25 mouse cellular contexts compared by ENCODE assay signal in the genomic region with DNA sequence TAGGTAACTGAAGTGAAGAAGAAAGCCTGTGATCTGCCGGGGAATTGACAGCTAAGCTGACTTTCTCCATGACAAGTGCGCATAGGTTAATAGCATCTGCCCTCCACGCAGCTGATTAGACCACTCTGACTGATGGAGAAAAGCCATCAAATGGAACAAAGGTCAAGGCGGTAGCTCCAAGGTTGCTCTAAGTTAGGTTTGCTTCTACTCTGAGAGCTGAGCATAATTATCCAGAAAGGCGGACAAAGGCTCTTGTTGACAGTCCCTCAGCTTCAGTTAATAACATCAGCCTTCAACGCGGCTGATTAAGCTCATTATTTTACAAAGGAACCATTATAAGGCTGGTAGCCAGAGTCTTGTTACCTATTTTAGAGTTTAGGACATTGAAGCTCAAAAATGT. TPM values are rescaled to one million over a fixed set of nuclear protein-coding genes. Genes with fewer than 3 reads are reported as not detected.
A peak's percentile ranks its signal among the peaks of the same experiment; 100 is the strongest.
DNase-seq lines count a peak whose midpoint lies in the region; ATAC-seq lines count a peak whose summit lies in the region.
"Had no signal": no experiment of that assay in that cellular context is flagged by ENCODE, and none has a peak within 500 bp of the region (broad histone marks: within the 10 kb centered on the region; RNA-seq: fewer than 3 reads in every experiment).

No protein-coding gene starts in this region.

- no peak overlapping the region for H3K9ac ChIP-seq in forebrain, embryonic 14.5 days (ENCODE audit: low read length)
- H3K9ac ChIP-seq in forebrain, embryonic 16.5 days (replicated peaks; ENCODE audit: low read depth, low read length) = no peak overlapping the region
- no peak overlapping the region for H3K9ac ChIP-seq in kidney, embryonic 16.5 days (replicated peaks; ENCODE audit: low read length)
- H3K9ac ChIP-seq: embryonic facial prominence, embryonic 12.5 days; heart, embryonic 15.5 days; hindbrain, embryonic 15.5 days had no signal

- 17% methylated on average over 7 of the region's 7 CpGs for WGBS in forebrain, embryonic 14.5 days
- 17% methylated on average over 7 of the region's 7 CpGs for WGBS in forebrain, embryonic 16.5 days
- WGBS in kidney, embryonic 16.5 days = 55% methylated on average over 7 of the region's 7 CpGs

- H3K36me3 ChIP-seq in forebrain, embryonic 14.5 days (ENCODE audit: control insufficient read depth, insufficient read depth, low read length) = no peaks in the 10 kb centered on the region
- H3K36me3 ChIP-seq in forebrain, embryonic 16.5 days (ENCODE audit: control insufficient read depth, insufficient read depth) = no peaks in the 10 kb centered on the region
- no peaks in the 10 kb centered on the region for H3K36me3 ChIP-seq in kidney, embryonic 16.5 days (ENCODE audit: insufficient read depth, low read length)
- H3K36me3 ChIP-seq: embryonic facial prominence, embryonic 12.5 days; G1E; heart, embryonic 15.5 days; hindbrain, embryonic 15.5 days had no signal

- no peak overlapping the region for H3K4me3 ChIP-seq in forebrain, embryonic 14.5 days (ENCODE audit: low read depth, low read length)
- H3K4me3 ChIP-seq in forebrain, embryonic 16.5 days (replicated peaks; ENCODE audit: low read length) = no peak overlapping the region
- no peak overlapping the region for H3K4me3 ChIP-seq in kidney, embryonic 16.5 days (ENCODE audit: low read length)
- H3K4me3 ChIP-seq: embryonic facial prominence, embryonic 12.5 days; heart, embryonic 15.5 days; hindbrain, embryonic 15.5 days had no signal

- H3K4me2 ChIP-seq in forebrain, embryonic 14.5 days (ENCODE audit: low read length) = no peak overlapping the region
- no peak overlapping the region for H3K4me2 ChIP-seq in forebrain, embryonic 16.5 days (ENCODE audit: low read length)
- H3K4me2 ChIP-seq in kidney, embryonic 16.5 days (replicated peaks; ENCODE audit: low read depth, low read length) = no peak overlapping the region
- H3K4me2 ChIP-seq: embryonic facial prominence, embryonic 12.5 days; heart, embryonic 11.5 days; heart, embryonic 15.5 days; hindbrain, embryonic 15.5 days had no signal

- no peaks in the 10 kb centered on the region for H3K27me3 ChIP-seq in forebrain, embryonic 14.5 days (replicated peaks; ENCODE audit: control insufficient read depth, insufficient read depth, low read length)
- H3K27me3 ChIP-seq in forebrain, embryonic 16.5 days (replicated peaks; ENCODE audit: control insufficient read depth, insufficient read depth, low read length) = no peaks in the 10 kb centered on the region
- no peaks in the 10 kb centered on the region for H3K27me3 ChIP-seq in kidney, embryonic 16.5 days (ENCODE audit: insufficient read depth, low read length)
- H3K27me3 ChIP-seq: embryonic facial prominence, embryonic 12.5 days; heart, embryonic 15.5 days; hindbrain, embryonic 15.5 days had no signal

- DNase-seq in embryo, embryonic 10 days (ENCODE audit: low spot score) = peak; percentile 57
- no peak for DNase-seq in embryo, embryonic 11 days
- peak; percentile 12 for DNase-seq in forebrain, embryonic 14.5 days (ENCODE audit: low spot score)
- DNase-seq in kidney, postnatal 25 days = no peak
- DNase-seq in retina, embryonic 14.5 days (ENCODE audit: low spot score) = peak; percentile 37
- DNase-seq: adrenal gland, adult 8-10 months; adrenal gland, postnatal 36 days; B cell, adult 2 months; cerebellum, adult 11 months; cerebellum, adult 8-10 months; cerebellum, postnatal 14 days; gastrocnemius, postnatal 36 days; heart, adult 18-20 months; heart, postnatal 14 days had no signal

- no peaks in the 10 kb centered on the region for H3K9me3 ChIP-seq in forebrain, embryonic 14.5 days (replicated peaks; ENCODE audit: control insufficient read depth, low read length)
- no peaks in the 10 kb centered on the region for H3K9me3 ChIP-seq in forebrain, embryonic 16.5 days (ENCODE audit: control insufficient read depth, low read length)
- H3K9me3 ChIP-seq in kidney, embryonic 16.5 days (ENCODE audit: low read length) = no peaks in the 10 kb centered on the region
- H3K9me3 ChIP-seq: embryonic facial prominence, embryonic 12.5 days; heart, embryonic 15.5 days; hindbrain, embryonic 15.5 days had no signal

- no peaks in the 10 kb centered on the region for H3K4me1 ChIP-seq in forebrain, embryonic 14.5 days (ENCODE audit: control insufficient read depth, insufficient read depth, low read length)
- 0 out of 2 replicates have a peak, but pooled peaks cover 2% of the 10 kb centered on the region for H3K4me1 ChIP-seq in forebrain, embryonic 16.5 days (replicated peaks; ENCODE audit: control insufficient read depth, insufficient read depth, low read length)
- H3K4me1 ChIP-seq in kidney, embryonic 16.5 days (ENCODE audit: insufficient read depth, low read length) = 0 out of 2 replicates have a peak, but pooled peaks cover 4% of the 10 kb centered on the region
- H3K4me1 ChIP-seq: embryonic facial prominence, embryonic 12.5 days; heart, embryonic 15.5 days; hindbrain, embryonic 15.5 days had no signal

- ATAC-seq in forebrain, embryonic 14.5 days = no peak
- ATAC-seq in forebrain, embryonic 16.5 days = no peak
- ATAC-seq in kidney, embryonic 16.5 days (ENCODE audit: low FRiP score, low TSS enrichment) = 0 out of 2 replicates have a peak, but pooled peaks have one; percentile 26
- ATAC-seq in erythroid progenitor cell, adult 5-6 weeks (replicated peaks; ENCODE audit: low FRiP score, poor library complexity, severe bottlenecking) = no peak
- ATAC-seq: CD4-positive, CD25-positive, alpha-beta regulatory T cell, adult 4 months; inflammation-experienced regulatory T-cells, adult 6 months; intestine, postnatal 0 days had no signal

- no peak overlapping the region for H3K27ac ChIP-seq in forebrain, embryonic 14.5 days (ENCODE audit: low read depth, low read length)
- H3K27ac ChIP-seq in forebrain, embryonic 16.5 days (ENCODE audit: low read length) = no peak overlapping the region
- H3K27ac ChIP-seq in kidney, embryonic 16.5 days (ENCODE audit: low read length) = no peak overlapping the region
- H3K27ac ChIP-seq: embryonic facial prominence, embryonic 12.5 days; heart, embryonic 15.5 days; hindbrain, embryonic 15.5 days had no signal

RNA-seq across cellular contexts. Expression of gene Enpep, which starts 54.0 kb away (rescaled TPM):
- 1.5 and 2.2 TPM in 2 replicates for polyA plus RNA-seq in forebrain, embryonic 14.5 days (2014; fragmentation: Nextera tagmentation; extraction: Ambion mirVana)
- polyA plus RNA-seq in forebrain, embryonic 16.5 days (2015; fragmentation: Nextera tagmentation; extraction: Ambion mirVana) = 1.7 and 3.3 TPM in 2 replicates
- 116 and 117 TPM in 2 replicates for polyA plus RNA-seq in kidney, embryonic 16.5 days (2015; fragmentation: Nextera tagmentation; extraction: Ambion mirVana)
- 0.84 TPM in 1 of 2 replicates, not detected in the other for total RNA-seq in erythroid progenitor cell, adult 5-6 weeks (2015; ENCODE audit: low replicate concordance)
- total RNA-seq in erythroid progenitor cell, adult 5-6 weeks (2017; ENCODE audit: low replicate concordance) = 2.6 TPM in 1 of 2 replicates, not detected in the other
- polyA plus RNA-seq: G1E; inflammation-experienced regulatory T-cells, adult 6 months had no signal

Comparison
In these comparisons a context has a peak if more than half of its experiments do, and no peak if none do; other contexts are left out.
1. DNase-seq: peak in embryo, embryonic 10 days (single experiment), forebrain, embryonic 14.5 days (single experiment) and retina, embryonic 14.5 days (single experiment); none in embryo, embryonic 11 days (single experiment) and kidney, postnatal 25 days (0 of 2).
2. RNA of gene Enpep, which starts 54.0 kb away (polyA plus RNA-seq): 116 to 117 TPM in kidney, embryonic 16.5 days; 1.7 to 3.3 TPM in forebrain, embryonic 16.5 days and 1.5 to 2.2 TPM in forebrain, embryonic 14.5 days; every median in the first group is over 10 times any median in the second.